Mouse (Mus musculus): Measurements from ENCODE around the gene Cntnap1. TPM values are rescaled to one million over a fixed set of nuclear protein-coding genes. Genes with fewer than 3 reads are reported as not detected.

The Cntnap1 gene
- polyA plus RNA-seq, 1 experiment from 2014 or later, result 0.21 TPM

DNA sequence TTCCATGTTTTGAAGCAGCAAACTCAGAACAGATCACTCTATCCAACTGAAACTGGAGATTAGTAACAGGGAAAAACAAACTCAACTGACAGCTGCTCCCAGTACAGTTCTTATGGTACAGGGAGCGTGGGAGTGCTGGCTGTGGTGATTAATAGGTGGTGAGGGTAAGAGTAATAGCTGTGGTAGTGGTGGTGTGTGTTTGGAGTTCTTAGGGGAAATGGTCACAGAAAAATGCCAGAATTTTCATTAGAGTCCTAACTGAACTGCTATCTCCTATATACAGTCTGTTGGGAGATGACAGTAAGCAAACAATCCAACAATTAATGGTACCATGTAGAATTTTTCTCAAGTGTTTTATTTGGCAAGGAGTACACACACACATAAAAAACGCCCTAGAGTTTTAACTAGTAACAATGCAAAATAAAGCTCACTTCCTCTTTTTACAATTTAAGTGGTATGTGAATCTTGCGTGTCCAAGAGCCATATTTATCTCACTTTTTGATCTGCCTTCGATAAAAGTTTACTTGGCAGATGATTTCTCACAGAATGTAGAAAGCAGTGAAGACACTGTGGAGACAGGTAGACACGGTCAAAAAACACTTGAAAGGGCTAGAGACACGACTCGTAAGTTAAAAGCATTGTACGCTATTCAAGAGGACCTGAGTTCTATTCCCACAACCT, 51.1 kb downstream of the Cntnap1 start:
- ATAC-seq (ENCODE audit: insufficient number of reproducible peaks, low FRiP score, low TSS enrichment, low read depth) (no peak), DNase-seq (ENCODE audit: low spot score) (no peak)
- H3K4me2 ChIP-seq (ENCODE audit: low read depth, severe bottlenecking), result no peak overlapping the region
- H3K9me3 ChIP-seq (ENCODE audit: control insufficient read depth, low read length), result no peaks in the 10 kb centered on the region
- no peak overlapping the region for H3K9ac ChIP-seq (ENCODE audit: low read length)
- H3K27me3 ChIP-seq (ENCODE audit: control insufficient read depth, insufficient read depth, low read length), result no peaks in the 10 kb centered on the region
- 90% methylated on average over 8 of the region's 8 CpGs for WGBS
- H3K27ac ChIP-seq (replicated peaks; ENCODE audit: low read depth, low read length), result 0 out of 2 replicates have a peak overlapping the region, but pooled peaks have one; percentile 8
- no peaks in the 10 kb centered on the region for H3K36me3 ChIP-seq (ENCODE audit: control insufficient read depth, insufficient read depth, low read length)
- no peak overlapping the region for H3K4me3 ChIP-seq (ENCODE audit: low read depth, low read length)
- no peaks in the 10 kb centered on the region for H3K4me1 ChIP-seq (ENCODE audit: control insufficient read depth, insufficient read depth, low read length)

DNA sequence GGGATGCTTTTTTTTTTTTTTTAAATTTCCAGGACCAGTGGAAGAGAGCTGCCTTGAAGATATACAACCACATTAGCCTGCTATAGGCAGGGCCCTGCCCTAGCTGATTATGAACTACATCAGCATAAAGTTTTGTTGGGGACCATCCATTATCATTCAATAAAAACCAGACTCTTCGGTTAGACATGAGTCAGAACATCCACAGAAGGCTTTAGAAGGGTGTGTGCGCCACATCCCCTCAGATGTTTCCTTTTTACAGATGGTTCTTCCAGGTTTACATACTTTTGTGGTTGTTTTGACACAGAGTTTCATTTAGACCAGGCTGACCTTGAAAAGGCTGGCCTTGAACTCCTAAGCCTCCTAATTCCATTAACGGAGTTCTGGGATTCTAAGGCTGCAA, 54.0 kb downstream of the Cntnap1 start:
- Histone ChIP-seq H3K4me1 (ENCODE audit: control insufficient read depth, insufficient read depth, low read length) (no peaks in the 10 kb centered on the region), H3K36me3 (ENCODE audit: control insufficient read depth, insufficient read depth, low read length) (no peaks in the 10 kb centered on the region), H3K9me3 (ENCODE audit: control insufficient read depth, low read length) (no peaks in the 10 kb centered on the region), H3K4me2 (ENCODE audit: low read depth, severe bottlenecking) (no peak overlapping the region), H3K27me3 (ENCODE audit: control insufficient read depth, insufficient read depth, low read length) (no peaks in the 10 kb centered on the region), H3K4me3 (ENCODE audit: low read depth, low read length) (no peak overlapping the region), H3K9ac (ENCODE audit: low read length) (no peak overlapping the region), H3K27ac (replicated peaks; ENCODE audit: low read depth, low read length) (no peak overlapping the region)
- DNase-seq (ENCODE audit: low spot score) (no peak), ATAC-seq (ENCODE audit: insufficient number of reproducible peaks, low FRiP score, low TSS enrichment, low read depth) (no peak)
- WGBS, result 95% methylated on average over 3 of the region's 3 CpGs

DNA sequence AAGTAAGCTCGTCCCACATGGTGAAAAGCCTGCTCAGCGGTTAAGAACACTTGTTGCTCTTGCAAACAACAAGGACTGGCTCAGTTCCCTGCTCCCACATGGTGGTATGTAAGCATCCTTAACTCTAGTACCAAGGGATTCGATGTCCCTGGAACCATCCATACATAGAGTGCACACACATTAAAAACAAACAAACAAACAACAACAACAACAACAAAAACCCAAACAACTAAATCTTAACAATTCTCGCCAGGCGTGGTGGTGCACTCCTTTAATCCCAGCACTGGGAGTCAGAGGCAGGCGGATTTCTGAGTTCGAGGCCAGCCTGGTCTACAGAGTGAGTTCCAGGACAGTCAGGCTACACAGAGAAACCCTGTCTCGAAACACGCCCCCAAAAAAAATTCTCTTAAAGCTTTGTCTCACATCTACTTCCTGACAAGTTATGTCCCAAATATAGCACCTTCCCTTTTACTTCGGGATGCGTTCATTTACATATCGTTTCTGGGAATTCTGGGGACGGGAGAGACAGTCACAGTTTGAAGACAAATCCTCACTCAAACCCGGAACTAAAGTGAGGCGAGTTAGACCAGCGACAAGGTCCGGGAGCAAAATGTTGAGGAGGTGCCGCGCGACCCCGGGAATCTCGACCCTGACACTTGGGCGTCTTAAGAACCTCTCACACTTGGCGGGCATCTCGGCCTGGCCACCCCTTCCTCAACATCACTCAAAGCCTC, 55.2 kb downstream of the Cntnap1 start:
- Histone ChIP-seq H3K36me3 (ENCODE audit: control insufficient read depth, insufficient read depth, low read length) (no peaks in the 10 kb centered on the region), H3K4me2 (ENCODE audit: low read depth, severe bottlenecking) (peak overlapping the region; percentile 83), H3K4me1 (ENCODE audit: control insufficient read depth, insufficient read depth, low read length) (peaks cover 6% of the 10 kb centered on the region), H3K4me3 (ENCODE audit: low read depth, low read length) (peak overlapping the region; percentile 85), H3K27me3 (ENCODE audit: control insufficient read depth, insufficient read depth, low read length) (no peaks in the 10 kb centered on the region), H3K27ac (replicated peaks; ENCODE audit: low read depth, low read length) (no peak overlapping the region), H3K9ac (ENCODE audit: low read length) (peak overlapping the region; percentile 69), H3K9me3 (ENCODE audit: control insufficient read depth, low read length) (no peaks in the 10 kb centered on the region)
- WGBS, result 19% methylated on average over 25 of the region's 25 CpGs
- DNase-seq (ENCODE audit: low spot score) (no peak), ATAC-seq (ENCODE audit: insufficient number of reproducible peaks, low FRiP score, low TSS enrichment, low read depth) (no peak)

DNA sequence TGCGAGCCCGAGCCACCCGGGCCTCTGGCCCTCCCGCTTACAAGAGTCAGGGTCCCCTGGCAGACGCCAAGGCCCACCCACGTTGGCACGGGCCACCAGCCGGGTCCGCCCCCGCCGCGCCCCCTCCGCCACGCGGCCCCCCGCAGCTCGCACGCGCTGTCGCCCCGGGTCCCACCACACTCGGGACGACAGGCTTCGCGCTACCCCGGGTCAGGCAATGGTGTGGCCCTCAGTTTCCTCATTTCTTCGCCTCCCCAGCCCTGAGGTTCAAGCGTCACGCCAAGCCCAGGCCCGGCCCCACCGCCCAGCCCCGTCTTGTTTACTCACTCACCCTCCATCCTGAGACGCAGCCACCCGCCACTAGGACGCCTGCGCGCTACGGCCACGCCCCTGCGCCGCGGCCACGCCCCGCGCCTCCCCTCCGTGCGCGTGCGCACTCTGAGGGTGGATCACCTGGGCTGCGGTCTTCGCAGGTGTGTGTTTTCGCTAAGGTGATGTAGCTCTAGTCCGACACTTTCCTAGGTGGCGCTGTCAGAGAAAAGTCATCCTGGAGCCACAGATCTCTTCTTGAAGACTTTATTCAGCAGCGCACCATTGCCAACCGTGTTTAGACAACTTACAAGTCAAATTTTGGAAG, 55.9 kb downstream of the Cntnap1 start, which contains the start of gene Ezh1:
Gene Ezh1 (minus strand): TSS at position 399 of the 637 bp plus-strand sequence.
- peak within 1 kb of the TSS; percentile 83 for H3K4me2 ChIP-seq (ENCODE audit: low read depth, severe bottlenecking)
- H3K27ac ChIP-seq (replicated peaks; ENCODE audit: low read depth, low read length), result 0 out of 2 replicates have a peak within 1 kb of the TSS, but pooled peaks have one; percentile 4
- H3K27me3 ChIP-seq (ENCODE audit: control insufficient read depth, insufficient read depth, low read length), result no peaks in the 10 kb centered on the region
- peaks cover 11% of the 10 kb centered on the region for H3K4me1 ChIP-seq (ENCODE audit: control insufficient read depth, insufficient read depth, low read length)
- H3K9ac ChIP-seq (ENCODE audit: low read length), result peak within 1 kb of the TSS; percentile 69
- WGBS, result 2% methylated on average over 48 of the region's 56 CpGs
- ATAC-seq (ENCODE audit: insufficient number of reproducible peaks, low FRiP score, low TSS enrichment, low read depth) (peak; percentile 91), DNase-seq (ENCODE audit: low spot score) (peak; percentile 90)
- no peaks in the 10 kb centered on the region for H3K36me3 ChIP-seq (ENCODE audit: control insufficient read depth, insufficient read depth, low read length)
- peak within 1 kb of the TSS; percentile 85 for H3K4me3 ChIP-seq (ENCODE audit: low read depth, low read length)
- no peaks in the 10 kb centered on the region for H3K9me3 ChIP-seq (ENCODE audit: control insufficient read depth, low read length)

DNA sequence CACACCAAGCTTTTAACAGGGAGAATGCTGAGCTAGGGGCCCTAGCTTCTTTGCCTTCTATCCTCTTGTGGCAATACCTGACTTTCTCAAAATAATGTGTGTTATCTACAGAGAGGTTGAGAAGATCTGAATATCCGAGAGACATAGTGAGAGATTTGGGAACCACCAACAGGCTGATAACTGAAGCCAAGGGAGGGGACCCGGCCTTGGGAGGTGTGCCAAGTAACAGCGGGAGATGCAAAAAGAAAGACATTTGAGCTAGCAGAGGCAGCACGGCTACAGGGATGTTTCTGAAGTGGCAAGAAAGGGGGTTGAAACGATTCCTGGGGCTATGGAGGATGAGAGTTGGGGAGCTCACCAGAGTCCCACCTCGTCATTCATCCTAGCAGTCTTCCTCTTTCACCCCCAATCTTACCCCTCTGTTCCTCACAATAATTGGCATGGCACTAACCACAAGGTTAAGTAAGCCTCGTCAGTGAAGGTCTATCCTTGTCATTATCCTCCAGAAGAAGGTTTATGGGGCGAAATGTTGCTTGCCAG, 59.1 kb downstream of the Cntnap1 start:
- ATAC-seq (ENCODE audit: insufficient number of reproducible peaks, low FRiP score, low TSS enrichment, low read depth) (no peak), DNase-seq (ENCODE audit: low spot score) (no peak)
- Histone ChIP-seq H3K9ac (ENCODE audit: low read length) (no peak overlapping the region), H3K36me3 (ENCODE audit: control insufficient read depth, insufficient read depth, low read length) (no peaks in the 10 kb centered on the region), H3K4me3 (ENCODE audit: low read depth, low read length) (no peak overlapping the region), H3K27me3 (ENCODE audit: control insufficient read depth, insufficient read depth, low read length) (no peaks in the 10 kb centered on the region), H3K27ac (replicated peaks; ENCODE audit: low read depth, low read length) (no peak overlapping the region; the same call in 1 of the 2 replicates), H3K9me3 (ENCODE audit: control insufficient read depth, low read length) (no peaks in the 10 kb centered on the region), H3K4me1 (ENCODE audit: control insufficient read depth, insufficient read depth, low read length) (peaks cover 20% of the 10 kb centered on the region), H3K4me2 (ENCODE audit: low read depth, severe bottlenecking) (no peak overlapping the region)
- 44% methylated on average over 8 of the region's 8 CpGs for WGBS

DNA sequence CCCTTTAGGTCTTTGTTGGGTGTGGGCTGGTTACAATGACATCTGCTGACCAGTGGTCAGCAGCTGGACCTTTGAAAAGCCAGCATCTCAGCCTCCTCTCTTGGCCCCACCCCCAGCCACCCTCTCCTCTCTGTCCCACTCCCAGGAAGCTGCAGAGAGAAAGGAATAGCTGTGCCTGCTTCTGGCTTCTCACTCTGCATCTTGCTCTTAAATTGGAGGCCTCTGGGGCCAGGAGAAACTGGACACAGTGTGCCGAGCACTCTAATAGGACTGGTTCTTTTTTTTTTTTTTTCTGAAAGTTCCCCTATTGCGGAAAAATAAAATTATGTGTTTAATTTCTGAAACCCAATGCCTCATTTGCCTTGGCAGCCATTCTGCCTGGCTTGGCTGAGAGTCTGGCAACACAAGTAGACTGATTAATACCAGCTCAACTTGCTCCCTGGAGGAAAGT, 59.8 kb downstream of the Cntnap1 start:
- Histone ChIP-seq H3K4me1 (ENCODE audit: control insufficient read depth, insufficient read depth, low read length) (peaks cover 20% of the 10 kb centered on the region), H3K27ac (replicated peaks; ENCODE audit: low read depth, low read length) (peak overlapping the region; percentile 23; the same call in 1 of the 2 replicates), H3K4me2 (ENCODE audit: low read depth, severe bottlenecking) (no peak overlapping the region), H3K4me3 (ENCODE audit: low read depth, low read length) (no peak overlapping the region), H3K27me3 (ENCODE audit: control insufficient read depth, insufficient read depth, low read length) (no peaks in the 10 kb centered on the region), H3K36me3 (ENCODE audit: control insufficient read depth, insufficient read depth, low read length) (no peaks in the 10 kb centered on the region), H3K9ac (ENCODE audit: low read length) (no peak overlapping the region), H3K9me3 (ENCODE audit: control insufficient read depth, low read length) (no peaks in the 10 kb centered on the region)
- ATAC-seq (ENCODE audit: insufficient number of reproducible peaks, low FRiP score, low TSS enrichment, low read depth), result no peak
- 19% methylated on average over 2 of the region's 2 CpGs for WGBS
- no peak for DNase-seq (ENCODE audit: low spot score)

DNA sequence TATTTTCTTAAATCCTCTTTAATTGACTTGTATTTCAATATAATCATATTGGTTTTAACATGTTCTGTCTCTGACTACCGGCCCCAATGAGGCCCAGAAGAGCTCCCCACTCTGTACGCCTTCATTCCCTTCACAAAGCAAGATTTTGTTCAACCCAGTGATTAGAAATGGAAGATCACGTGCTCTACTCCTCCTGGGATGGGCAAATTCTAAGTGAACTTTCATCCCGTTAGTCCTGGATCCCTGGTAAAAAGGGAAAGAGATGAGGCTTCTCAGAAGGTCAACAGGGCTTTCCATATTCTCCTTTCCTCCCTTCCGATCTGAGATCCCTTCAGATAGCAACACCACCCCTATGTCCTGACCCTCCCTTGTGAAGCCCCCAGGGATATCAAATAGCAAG, 60.2 kb downstream of the Cntnap1 start:
- 36% methylated on average over 5 of the region's 5 CpGs for WGBS
- DNase-seq (ENCODE audit: low spot score) (no peak), ATAC-seq (ENCODE audit: insufficient number of reproducible peaks, low FRiP score, low TSS enrichment, low read depth) (no peak)
- Histone ChIP-seq H3K4me1 (ENCODE audit: control insufficient read depth, insufficient read depth, low read length) (peaks cover 20% of the 10 kb centered on the region), H3K27me3 (ENCODE audit: control insufficient read depth, insufficient read depth, low read length) (no peaks in the 10 kb centered on the region), H3K4me3 (ENCODE audit: low read depth, low read length) (no peak overlapping the region), H3K4me2 (ENCODE audit: low read depth, severe bottlenecking) (no peak overlapping the region), H3K9me3 (ENCODE audit: control insufficient read depth, low read length) (no peaks in the 10 kb centered on the region), H3K36me3 (ENCODE audit: control insufficient read depth, insufficient read depth, low read length) (no peaks in the 10 kb centered on the region), H3K9ac (ENCODE audit: low read length) (peak overlapping the region; percentile 27; the same call in 1 of the 2 replicates), H3K27ac (replicated peaks; ENCODE audit: low read depth, low read length) (peak overlapping the region; percentile 58)
